Mouse (Mus musculus) liver, adult 2 months (tissue): ENCODE measurements around the gene Zfp57. TPM values are rescaled to one million over a fixed set of nuclear protein-coding genes. Genes with fewer than 3 reads are reported as not detected.
"Not testable (repeated sequence)": the region's sequence is repeated elsewhere in the genome, so short reads cannot be mapped to it uniquely, and the experiment has no call there.

Experiments
- DNase-seq: peaks from one replicate; pipeline ENCODE4 v3.0.0-alpha.2; 2011; ENCODE audit warnings: low read depth, low spot score; ENCODE audit errors: extremely low read depth
- H3K27ac ChIP-seq: fragments of 200-500 bp; replicated peaks from 2 replicates; pipeline ENCODE4 v1.5.1; 2012; ENCODE audit warnings: low read depth, mild to moderate bottlenecking, control low read depth, inconsistent platforms, low read length; ENCODE audit not compliant: insufficient read depth
- H3K27me3 ChIP-seq: fragments of 200-500 bp; 2 replicates; pipeline ENCODE4 v1.6.1; 2012; ENCODE audit warnings: mild to moderate bottlenecking, moderate library complexity, low read length, inconsistent platforms; ENCODE audit not compliant: control insufficient read depth, insufficient read depth
- H3K36me3 ChIP-seq: fragments of 200-500 bp; 2 replicates; pipeline ENCODE4 v1.6.1; 2012; ENCODE audit warnings: low read length, inconsistent platforms; ENCODE audit not compliant: control insufficient read depth, insufficient read depth
- H3K4me1 ChIP-seq: fragments of 200-500 bp; 2 replicates; pipeline ENCODE4 v1.6.1; 2011; ENCODE audit warnings: low read length; ENCODE audit not compliant: control insufficient read depth, insufficient read depth
- H3K4me3 ChIP-seq: fragments of 200-500 bp; 2 replicates; pipeline ENCODE4 v1.5.1; 2011; ENCODE audit warnings: low read depth, mild to moderate bottlenecking, control low read depth, low read length, moderate library complexity; ENCODE audit not compliant: insufficient read depth
- H3K79me2 ChIP-seq: fragments of 200-500 bp; 2 replicates; pipeline ENCODE4 v1.6.1; 2012; ENCODE audit warnings: inconsistent platforms, mild to moderate bottlenecking, low read length, moderate library complexity; ENCODE audit not compliant: control insufficient read depth, insufficient read depth
- H3K9ac ChIP-seq: fragments of 200-500 bp; 2 replicates; pipeline ENCODE4 v1.6.1; 2012; ENCODE audit warnings: low read depth, mild to moderate bottlenecking, control low read depth, inconsistent platforms, low read length
- CTCF ChIP-seq: fragments of 200-500 bp; IDR thresholded peaks from 2 replicates; pipeline ENCODE4 v1.5.1; 2011; ENCODE audit warnings: low read depth, low read length, control low read depth
- POLR2A ChIP-seq: fragments of 200-500 bp; IDR thresholded peaks from 2 replicates; pipeline ENCODE4 v1.6.1; 2011; ENCODE audit warnings: low read length, control low read depth; ENCODE audit not compliant: insufficient read depth; ENCODE audit errors: extremely low read depth
- WGBS: fragments of 180-500 bp; shearing (Covaris S2); methylation state at CpG from one replicate; pipeline ENCODE4 v1.1.7; 2018; 5-methylcytosine and 5-hydroxymethylcytosine counted together
- polyA plus RNA-seq: library from polyadenylated mRNA; depleted of rRNA; stranded (reverse); fragments of >200 nt; gene quantifications from 2 replicates; pipeline ENCODE4 v1.2.3, GENCODE M21; 2012
- total RNA-seq: library from RNA; depleted of rRNA; stranded (reverse); fragments of >200 nt; gene quantifications from 2 replicates; pipeline ENCODE4 v1.2.3, GENCODE M21; 2014

Zfp57 gene
- total and polyA plus RNA-seq, 2 experiments: 0.59 to 0.65 TPM

- DNase-seq: no peak
These were observed 19.6 kb upstream of the Zfp57 start, which contains the start of gene 2410137M14Rik for GRCm38 (mm10) chr17:36981221-36981813. Gene 2410137M14Rik (minus strand): TSS chr17:36981237.

DNA sequence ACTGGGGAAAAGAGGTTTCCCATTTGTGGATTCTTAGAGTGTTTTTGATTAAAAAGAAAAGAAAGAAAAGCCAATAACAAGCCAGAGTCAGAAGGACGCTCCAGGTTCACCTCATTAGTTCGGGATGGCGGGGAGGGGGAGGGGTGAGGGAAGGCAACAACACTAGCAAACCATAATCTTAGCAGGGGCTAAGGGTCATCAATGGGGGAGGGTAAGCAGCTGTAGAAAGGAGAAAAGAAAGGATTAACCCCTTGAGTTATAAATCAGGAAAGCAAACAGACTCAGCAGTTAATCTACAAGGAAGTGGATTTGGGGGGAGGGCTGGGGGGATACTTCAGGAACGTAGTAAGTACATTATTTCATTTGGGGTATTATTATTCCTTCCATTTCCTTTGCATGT, 19.1 kb upstream of the Zfp57 start:
- H3K4me1 ChIP-seq: no peaks in the 10 kb centered on the region
- no peak overlapping the region for H3K9ac ChIP-seq
- DNase-seq: no peak
- H3K27me3 ChIP-seq: peaks cover 3% of the 10 kb centered on the region; the same call in 1 of the 2 replicates
- no peaks in the 10 kb centered on the region for H3K79me2 ChIP-seq
- WGBS: 28% methylated on average over 4 of the region's 4 CpGs
- H3K36me3 ChIP-seq: no peaks in the 10 kb centered on the region
- no peak overlapping the region for H3K4me3 ChIP-seq
- no peak overlapping the region for H3K27ac ChIP-seq
- no peak for TF ChIP-seq POLR2A
- no peak for TF ChIP-seq CTCF

More at GRCm38 (mm10) chr17:36981221-36981813, 19.6 kb upstream of the Zfp57 start, which contains the start of gene 2410137M14Rik:
- peaks cover 3% of the 10 kb centered on the region; the same call in 1 of the 2 replicates for H3K27me3 ChIP-seq
- 16% methylated on average over 18 of the region's 18 CpGs for whole genome bisulfite sequencing
- H3K36me3 ChIP-seq: no peaks in the 10 kb centered on the region
- no peak within 1 kb of the TSS for H3K4me3 ChIP-seq
- H3K4me1 ChIP-seq: no peaks in the 10 kb centered on the region
- H3K9ac ChIP-seq: no peak within 1 kb of the TSS
- no peak within 1 kb of the TSS for H3K27ac ChIP-seq
- no peak for TF ChIP-seq POLR2A
- no peaks in the 10 kb centered on the region for H3K79me2 ChIP-seq

DNA sequence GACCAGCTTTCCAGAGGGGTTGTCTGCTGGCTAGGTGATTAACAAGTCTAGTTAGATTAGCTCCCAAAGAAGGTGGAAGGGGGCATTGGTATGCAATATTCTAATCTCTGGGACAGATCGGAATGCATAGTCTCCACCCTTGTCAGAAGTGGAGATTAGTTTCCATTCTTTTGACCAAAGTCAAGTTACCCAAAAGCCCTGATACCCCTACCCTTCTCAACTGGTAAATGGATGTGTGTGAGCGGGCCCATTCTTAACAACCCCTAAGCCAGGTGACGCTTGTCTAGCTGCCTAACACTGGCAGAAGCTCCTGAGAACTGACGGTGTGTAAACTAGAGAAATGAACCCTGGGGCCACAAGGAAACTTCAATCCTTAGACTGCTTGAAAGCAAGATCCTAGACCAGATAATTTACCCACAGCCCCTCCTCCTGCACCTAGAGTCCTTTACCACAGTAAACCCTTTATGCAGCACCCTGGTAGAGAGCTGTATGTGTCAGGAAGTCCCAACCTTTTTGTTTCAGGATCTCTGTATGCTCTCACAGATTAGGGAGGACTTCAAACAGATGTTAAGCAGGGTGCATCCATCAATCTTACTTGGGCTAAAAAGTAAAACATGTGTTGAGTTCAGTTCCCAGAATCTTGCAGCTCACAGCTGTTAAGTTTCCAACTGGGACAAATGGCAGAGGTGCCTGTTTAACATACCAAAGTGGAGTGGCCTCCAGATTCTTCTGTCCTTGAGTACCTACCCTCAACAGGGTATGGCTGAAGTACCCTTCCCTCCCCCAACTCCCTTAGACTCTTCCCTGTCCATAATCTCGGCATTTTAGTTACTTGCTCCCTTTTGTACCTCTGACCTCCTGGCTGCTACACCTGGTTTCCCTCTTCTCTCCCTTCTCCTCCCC, 18.5 kb upstream of the Zfp57 start:
- Histone ChIP-seq H3K27me3 (peaks cover 3% of the 10 kb centered on the region; the same call in 1 of the 2 replicates), H3K9ac (no peak overlapping the region), H3K27ac (no peak overlapping the region), H3K4me3 (no peak overlapping the region), H3K4me1 (no peaks in the 10 kb centered on the region), H3K79me2 (no peaks in the 10 kb centered on the region), H3K36me3 (no peaks in the 10 kb centered on the region)
- DNase-seq: no peak
- 70% methylated on average over 5 of the region's 5 CpGs for WGBS
- no peak for TF ChIP-seq POLR2A

GRCm38 (mm10) chr17:36988475-36988874, 12.5 kb upstream of the Zfp57 start:
- Histone ChIP-seq H3K79me2 (no peaks in the 10 kb centered on the region), H3K4me3 (no peak overlapping the region), H3K27ac (no peak overlapping the region), H3K9ac (no peak overlapping the region), H3K36me3 (no peaks in the 10 kb centered on the region), H3K27me3 (peaks cover 7% of the 10 kb centered on the region; the same call in 1 of the 2 replicates), H3K4me1 (no peaks in the 10 kb centered on the region)
- WGBS: 7% methylated on average over 24 of the region's 24 CpGs
- no peak for DNase-seq
- no peak for TF ChIP-seq POLR2A
- no peak for TF ChIP-seq CTCF

DNA sequence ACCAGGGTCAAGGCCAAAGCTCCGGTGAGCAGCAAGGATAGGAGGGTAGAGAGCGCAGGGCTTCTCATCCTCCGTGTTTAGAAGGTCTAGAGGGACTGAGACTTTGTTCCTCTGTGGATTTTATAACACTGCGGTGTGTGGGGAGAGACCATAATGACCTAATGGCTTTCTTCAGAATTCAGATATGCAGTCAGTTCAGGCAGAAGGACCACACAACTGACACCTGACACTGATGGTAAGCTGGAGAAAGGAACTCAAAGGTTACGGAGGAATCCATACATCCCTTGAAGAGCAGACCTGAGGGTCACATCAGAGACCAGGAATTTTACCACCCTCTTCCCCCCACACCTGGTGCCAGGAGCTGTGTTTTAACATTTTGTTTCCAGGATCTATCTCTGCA, 11.5 kb upstream of the Zfp57 start, which contains the start of gene H2-M5:
TSS of gene H2-M5 (minus strand) at position 101 of the 400 bp plus-strand sequence.
- Histone ChIP-seq H3K9ac (no peak within 1 kb of the TSS), H3K27ac (no peak within 1 kb of the TSS), H3K4me3 (no peak within 1 kb of the TSS), H3K79me2 (no peaks in the 10 kb centered on the region), H3K36me3 (no peaks in the 10 kb centered on the region), H3K27me3 (peaks cover 7% of the 10 kb centered on the region; the same call in 1 of the 2 replicates), H3K4me1 (no peaks in the 10 kb centered on the region)
- WGBS: 29% methylated on average over 5 of the region's 5 CpGs
- TF ChIP-seq POLR2A: no peak
- no peak for TF ChIP-seq CTCF
- no peak for DNase-seq

- H3K36me3 ChIP-seq, H3K79me2 ChIP-seq, H3K4me3 ChIP-seq, DNase-seq, H3K27me3 ChIP-seq, H3K4me1 ChIP-seq, H3K9ac ChIP-seq, H3K27ac ChIP-seq: not testable (repeated sequence)
- WGBS: 95% methylated on average over 6 of the region's 6 CpGs
These were observed 10.3 kb upstream of the Zfp57 start for GRCm38 (mm10) chr17:36990630-36991029.
